Mouse (Mus musculus) right cerebral cortex, postnatal 4 days (tissue): ENCODE data around the gene Ushbp1.
A peak's percentile ranks its signal among the peaks of the same experiment; 100 is the strongest.
"Not testable (repeated sequence)": the region's sequence is repeated elsewhere in the genome, so short reads cannot be mapped to it uniquely, and the experiment has no call there.

ENCODE experiments used
- DNase-seq: peaks from one replicate; pipeline ENCODE4 v3.0.0-alpha.2; 2022

Gene Ushbp1

DNA sequence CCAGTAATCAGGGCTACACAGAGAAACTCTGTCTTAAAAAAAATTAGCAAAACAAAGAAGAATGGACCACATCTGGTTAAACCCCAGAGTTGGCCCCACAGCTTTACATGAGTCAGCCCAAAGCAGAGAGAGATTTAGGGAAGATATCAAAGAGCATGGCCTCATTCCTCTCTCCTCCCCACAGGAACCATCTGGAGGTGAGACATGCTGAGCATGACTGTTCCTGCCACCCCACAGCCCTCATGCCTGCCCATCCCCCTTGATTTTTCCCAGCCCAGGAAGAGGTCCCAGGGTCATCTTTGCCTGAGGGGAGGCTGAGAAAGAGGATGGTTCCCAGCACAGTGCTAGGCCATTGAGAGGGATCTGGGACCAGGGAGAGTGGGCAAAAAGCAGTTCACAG is 27.2 kb downstream of the Ushbp1 start:
- no peak for DNase-seq

DNA sequence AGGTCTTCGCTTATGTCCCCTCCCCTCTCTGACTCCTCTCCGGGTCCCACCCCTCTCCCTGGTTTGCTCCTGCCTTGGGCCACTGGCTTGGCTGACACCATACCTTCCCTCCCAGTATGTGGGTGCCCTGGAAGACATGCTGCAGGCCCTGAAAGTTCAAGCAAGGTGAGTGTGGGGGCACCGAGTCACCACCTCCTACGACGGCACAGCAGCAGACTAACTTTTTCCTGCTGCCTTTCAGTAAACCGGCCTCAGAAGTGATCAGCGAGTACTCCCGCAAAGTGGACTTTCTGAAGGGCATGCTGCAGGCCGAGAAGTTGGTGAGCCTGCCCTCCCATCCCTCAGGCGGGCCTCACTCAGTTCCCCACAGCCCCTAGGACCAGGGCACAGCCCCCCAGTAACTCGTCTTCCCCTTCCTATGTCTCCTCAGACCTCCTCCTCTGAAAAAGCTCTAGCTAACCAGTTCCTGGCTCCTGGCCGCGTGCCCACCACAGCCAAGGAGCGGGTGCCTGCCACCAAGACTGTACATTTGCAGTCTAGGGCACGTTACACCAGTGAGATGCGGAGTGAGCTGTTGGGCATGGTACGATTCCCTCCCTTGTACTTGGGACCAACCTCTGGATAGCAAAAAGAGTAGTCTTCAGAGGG is 27.9 kb downstream of the Ushbp1 start:
- peak; percentile 22 for DNase-seq

DNA sequence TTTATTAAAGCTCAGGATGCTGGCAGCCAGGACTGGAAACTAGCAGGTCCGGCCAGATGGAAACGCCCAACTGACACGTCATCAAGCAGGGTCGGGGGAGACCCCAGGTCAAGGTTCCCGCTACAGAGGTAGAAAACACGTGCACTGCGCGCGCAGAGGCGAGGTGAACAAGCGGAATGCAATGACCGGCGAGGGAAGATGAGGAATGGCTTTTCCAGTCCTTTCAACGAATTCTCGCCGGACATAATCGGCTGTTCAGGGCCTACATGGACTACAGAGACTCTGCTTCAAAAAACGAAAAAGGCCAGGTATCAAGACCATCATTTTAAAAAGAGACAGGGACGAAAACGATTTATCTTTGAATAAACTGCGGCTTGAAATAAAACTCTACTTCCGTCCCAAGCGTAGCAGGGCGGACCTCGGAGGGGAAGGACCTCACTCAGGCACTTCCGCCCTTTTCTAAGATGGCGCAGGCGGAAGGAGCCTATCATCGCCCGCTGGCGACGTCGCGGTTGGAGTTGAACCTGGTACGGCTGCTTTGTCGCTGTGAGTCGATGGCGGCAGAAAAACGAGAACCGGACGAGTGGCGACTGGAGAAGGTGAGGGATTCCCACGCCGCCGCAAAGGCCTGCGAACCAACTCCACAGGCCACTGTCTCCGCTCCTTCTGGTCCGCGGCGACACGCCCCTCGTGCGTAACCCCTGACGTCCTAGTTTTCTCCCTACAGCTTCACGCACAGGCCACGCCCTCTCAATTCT is 28.7 kb downstream of the Ushbp1 start, which contains the start of gene Use1:
Gene Use1 (plus strand): TSS at position 78 of the 758 bp plus-strand sequence.
- DNase-seq = peak; percentile 81

DNA sequence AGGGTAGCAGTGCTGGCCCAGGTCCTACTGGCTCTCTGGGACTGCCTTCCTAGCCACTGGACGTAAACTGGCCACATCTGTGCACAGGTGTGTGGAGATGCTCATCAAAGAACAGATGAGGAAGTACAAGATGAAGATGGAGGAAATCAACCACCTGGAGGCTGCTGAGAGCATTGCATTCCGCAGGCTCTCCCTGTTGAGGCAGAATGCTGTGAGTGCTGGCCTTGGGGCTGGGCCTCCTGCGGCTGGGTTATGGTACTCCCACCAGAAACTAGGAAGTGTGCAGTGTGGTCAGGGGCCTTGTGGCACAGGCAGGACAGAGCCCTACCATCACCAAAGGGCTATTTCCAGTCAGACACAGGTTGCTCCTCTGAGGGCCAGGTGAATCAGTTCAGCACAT is 37.6 kb downstream of the Ushbp1 start:
- DNase-seq = no peak

DNA sequence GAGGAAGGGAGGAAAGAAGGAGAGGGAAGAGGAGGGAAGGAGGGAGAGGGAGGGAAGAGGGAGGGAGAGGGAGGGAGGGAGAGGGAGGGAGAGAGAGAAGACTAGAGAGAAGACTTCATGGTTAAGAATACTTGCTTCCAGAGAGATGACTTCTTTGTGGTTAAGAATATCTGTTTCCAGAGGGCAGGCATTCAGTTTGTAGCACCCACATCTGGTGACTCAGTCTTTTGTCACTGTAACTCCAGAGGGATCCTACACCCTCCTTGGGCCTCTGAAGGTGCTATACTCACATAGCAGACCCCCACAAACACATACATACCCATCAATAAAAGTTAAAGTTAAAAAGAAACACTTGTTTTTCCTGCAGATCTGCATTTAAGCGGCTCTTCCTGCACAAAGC is 44.1 kb downstream of the Ushbp1 start:
- DNase-seq = no peak

GRCm38 (mm10) chr8:71351117-71351516 is 44.5 kb downstream of the Ushbp1 start:
- no peak for DNase-seq

DNA sequence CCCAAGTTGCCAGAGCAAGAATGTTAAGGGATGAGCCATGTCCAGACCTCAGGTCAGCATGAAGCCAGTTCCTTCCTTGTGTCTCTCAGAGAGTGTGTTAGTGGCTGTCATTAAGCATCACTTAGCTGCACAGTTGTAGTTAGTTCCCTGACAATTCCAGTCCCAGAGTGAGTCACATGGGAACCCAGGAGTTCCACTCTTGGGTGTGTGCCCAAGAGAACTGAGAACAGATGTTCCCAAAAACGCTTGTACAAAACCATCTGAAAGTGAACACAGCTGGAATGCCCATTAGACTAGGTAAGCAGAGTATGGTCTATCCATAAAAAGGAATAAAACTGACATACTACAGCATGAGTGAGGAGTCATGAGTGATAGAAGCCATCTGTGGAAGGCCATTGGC is 49.0 kb downstream of the Ushbp1 start:
- no peak for DNase-seq

- DNase-seq = peak; percentile 15
These were observed 55.0 kb downstream of the Ushbp1 start for GRCm38 (mm10) chr8:71340625-71341024.

DNA sequence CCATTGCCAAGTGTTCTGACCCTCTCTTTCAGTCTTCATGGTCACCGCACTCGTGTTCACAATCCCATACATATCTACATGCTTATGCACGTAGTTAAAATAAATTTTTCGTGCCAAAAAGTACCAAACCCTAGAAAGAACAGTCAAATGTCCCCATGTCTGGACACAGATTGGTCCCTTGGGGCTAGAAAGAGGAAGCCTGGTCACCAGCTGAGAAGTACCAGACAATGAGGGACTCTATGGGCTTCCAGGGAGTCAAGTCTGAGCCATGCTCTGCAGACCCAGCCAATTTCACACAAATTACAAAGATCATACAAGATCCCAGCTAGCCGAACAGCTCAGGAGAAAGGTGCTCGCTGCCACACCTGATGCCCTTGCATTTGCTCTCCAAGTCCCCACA is 57.8 kb downstream of the Ushbp1 start:
- DNase-seq = not testable (repeated sequence)
